Mouse (Mus musculus): Measurements from ENCODE around the gene Usp9x. TPM values are rescaled to one million over a fixed set of nuclear protein-coding genes. Genes with fewer than 3 reads are reported as not detected.

The Usp9x gene
- 214 and 248 TPM in 2 replicates for polyA plus RNA-seq (2011; ENCODE audit: insufficient read length, low read depth, missing spikeins)

GRCm38 (mm10) chrX:13071241-13071775 is at the start of gene Usp9x:
Gene Usp9x (plus strand): TSS chrX:13071498.
- peak; percentile 62 for TF ChIP-seq POLR2A (IDR thresholded peaks at IDR 0.05; ENCODE audit: low read depth, low read length)
- no peak for TF ChIP-seq CTCF (IDR thresholded peaks at IDR 0.05; ENCODE audit: borderline replicate concordance, insufficient read depth, low read length)
- Histone ChIP-seq H3K4me3 (ENCODE audit: insufficient read depth, low read length) (peak within 1 kb of the TSS; percentile 93), H3K4me1 (ENCODE audit: control insufficient read depth, insufficient read depth, low read length) (no peaks in the 10 kb centered on the region), H3K27ac (ENCODE audit: insufficient read depth, low read length) (peak within 1 kb of the TSS; percentile 98)

GRCm38 (mm10) chrX:13022547-13023310 is 48.6 kb upstream of the Usp9x start:
- peaks cover 4% of the 10 kb centered on the region; the same call in 1 of the 2 replicates for H3K4me1 ChIP-seq (ENCODE audit: control insufficient read depth, insufficient read depth, low read length)
- peak overlapping the region; percentile 52; the same call in 1 of the 2 replicates for H3K27ac ChIP-seq (ENCODE audit: insufficient read depth, low read length)
- H3K4me3 ChIP-seq (ENCODE audit: insufficient read depth, low read length) = no peak overlapping the region
- TF ChIP-seq POLR2A (IDR thresholded peaks at IDR 0.05; ENCODE audit: low read depth, low read length) (no peak), CTCF (IDR thresholded peaks at IDR 0.05; ENCODE audit: borderline replicate concordance, insufficient read depth, low read length) (no peak)

GRCm38 (mm10) chrX:13024539-13025202 is 46.6 kb upstream of the Usp9x start:
- TF ChIP-seq POLR2A (IDR thresholded peaks at IDR 0.05; ENCODE audit: low read depth, low read length) (no peak), CTCF (IDR thresholded peaks at IDR 0.05; ENCODE audit: borderline replicate concordance, insufficient read depth, low read length) (no peak)
- Histone ChIP-seq H3K4me1 (ENCODE audit: control insufficient read depth, insufficient read depth, low read length) (peaks cover 5% of the 10 kb centered on the region; the same call in 1 of the 2 replicates), H3K4me3 (ENCODE audit: insufficient read depth, low read length) (no peak overlapping the region)

GRCm38 (mm10) chrX:13025286-13025685 is 46.0 kb upstream of the Usp9x start:
- H3K4me3 ChIP-seq (ENCODE audit: insufficient read depth, low read length) = no peak overlapping the region
- TF ChIP-seq POLR2A (IDR thresholded peaks at IDR 0.05; ENCODE audit: low read depth, low read length) (no peak), CTCF (IDR thresholded peaks at IDR 0.05; ENCODE audit: borderline replicate concordance, insufficient read depth, low read length) (no peak)
- peaks cover 7% of the 10 kb centered on the region; the same call in 1 of the 2 replicates for H3K4me1 ChIP-seq (ENCODE audit: control insufficient read depth, insufficient read depth, low read length)
- no peak overlapping the region for H3K27ac ChIP-seq (ENCODE audit: insufficient read depth, low read length)

More at GRCm38 (mm10) chrX:13024539-13025202, 46.6 kb upstream of the Usp9x start:
- no peak overlapping the region for H3K27ac ChIP-seq (ENCODE audit: insufficient read depth, low read length)

GRCm38 (mm10) chrX:13028156-13028555 is 43.1 kb upstream of the Usp9x start:
- Histone ChIP-seq H3K4me1 (ENCODE audit: control insufficient read depth, insufficient read depth, low read length) (peaks cover 3% of the 10 kb centered on the region; the same call in 1 of the 2 replicates), H3K27ac (ENCODE audit: insufficient read depth, low read length) (no peak overlapping the region), H3K4me3 (ENCODE audit: insufficient read depth, low read length) (no peak overlapping the region)
- no peak for TF ChIP-seq CTCF (IDR thresholded peaks at IDR 0.05; ENCODE audit: borderline replicate concordance, insufficient read depth, low read length)
- no peak for TF ChIP-seq POLR2A (IDR thresholded peaks at IDR 0.05; ENCODE audit: low read depth, low read length)

GRCm38 (mm10) chrX:13029996-13030395 is 41.3 kb upstream of the Usp9x start:
- peak overlapping the region; percentile 52; the same call in 1 of the 2 replicates for H3K27ac ChIP-seq (ENCODE audit: insufficient read depth, low read length)
- H3K4me3 ChIP-seq (ENCODE audit: insufficient read depth, low read length) = no peak overlapping the region
- peaks cover 3% of the 10 kb centered on the region; the same call in 1 of the 2 replicates for H3K4me1 ChIP-seq (ENCODE audit: control insufficient read depth, insufficient read depth, low read length)
- TF ChIP-seq POLR2A (IDR thresholded peaks at IDR 0.05; ENCODE audit: low read depth, low read length) = no peak
- TF ChIP-seq CTCF (IDR thresholded peaks at IDR 0.05; ENCODE audit: borderline replicate concordance, insufficient read depth, low read length) = no peak

- no peaks in the 10 kb centered on the region for H3K4me1 ChIP-seq (ENCODE audit: control insufficient read depth, insufficient read depth, low read length)
- no peak overlapping the region; the same call in 1 of the 2 replicates for H3K27ac ChIP-seq (ENCODE audit: insufficient read depth, low read length)
- TF ChIP-seq POLR2A (IDR thresholded peaks at IDR 0.05; ENCODE audit: low read depth, low read length) = no peak
- no peak for TF ChIP-seq CTCF (IDR thresholded peaks at IDR 0.05; ENCODE audit: borderline replicate concordance, insufficient read depth, low read length)
- H3K4me3 ChIP-seq (ENCODE audit: insufficient read depth, low read length) = no peak overlapping the region
Observed at GRCm38 (mm10) chrX:13037085-13037484, 34.2 kb upstream of the Usp9x start.

GRCm38 (mm10) chrX:13039211-13039610 is 32.1 kb upstream of the Usp9x start:
- Histone ChIP-seq H3K4me3 (ENCODE audit: insufficient read depth, low read length) (no peak overlapping the region), H3K27ac (ENCODE audit: insufficient read depth, low read length) (no peak overlapping the region), H3K4me1 (ENCODE audit: control insufficient read depth, insufficient read depth, low read length) (peaks cover 3% of the 10 kb centered on the region; the same call in 1 of the 2 replicates)
- TF ChIP-seq CTCF (IDR thresholded peaks at IDR 0.05; ENCODE audit: borderline replicate concordance, insufficient read depth, low read length) (no peak), POLR2A (IDR thresholded peaks at IDR 0.05; ENCODE audit: low read depth, low read length) (no peak)

GRCm38 (mm10) chrX:13040391-13040790 is 30.9 kb upstream of the Usp9x start:
- no peak overlapping the region for H3K27ac ChIP-seq (ENCODE audit: insufficient read depth, low read length)
- TF ChIP-seq POLR2A (IDR thresholded peaks at IDR 0.05; ENCODE audit: low read depth, low read length) (no peak), CTCF (IDR thresholded peaks at IDR 0.05; ENCODE audit: borderline replicate concordance, insufficient read depth, low read length) (no peak)
- H3K4me3 ChIP-seq (ENCODE audit: insufficient read depth, low read length) = no peak overlapping the region
- peaks cover 3% of the 10 kb centered on the region; the same call in 1 of the 2 replicates for H3K4me1 ChIP-seq (ENCODE audit: control insufficient read depth, insufficient read depth, low read length)
